Mouse (Mus musculus): ENCODE data around the gene Tesmin.
A peak's percentile ranks its signal among the peaks of the same experiment; 100 is the strongest.

Gene Tesmin

GRCm38 (mm10) chr19:3440667-3441066 lies 52.0 kb downstream of the Tesmin start:
- no peak for ATAC-seq (ENCODE audit: low TSS enrichment)

GRCm38 (mm10) chr19:3441092-3441491 lies 52.4 kb downstream of the Tesmin start:
- ATAC-seq (ENCODE audit: low TSS enrichment), result no peak

- no peak for ATAC-seq (ENCODE audit: low TSS enrichment)
Observed at GRCm38 (mm10) chr19:3447348-3447747, 58.7 kb downstream of the Tesmin start.

GRCm38 (mm10) chr19:3449248-3449647 lies 60.6 kb downstream of the Tesmin start:
- ATAC-seq (ENCODE audit: low TSS enrichment), result no peak

- ATAC-seq (ENCODE audit: low TSS enrichment), result no peak
Observed at GRCm38 (mm10) chr19:3450714-3451113, 62.1 kb downstream of the Tesmin start.

GRCm38 (mm10) chr19:3451170-3451569 lies 62.5 kb downstream of the Tesmin start:
- ATAC-seq (ENCODE audit: low TSS enrichment), result peak; percentile 82

- no peak for ATAC-seq (ENCODE audit: low TSS enrichment)
Observed at GRCm38 (mm10) chr19:3451649-3452048, 63.0 kb downstream of the Tesmin start.

Measured in frontal cortex, adult (tissue).